Mouse (Mus musculus): ENCODE data around the gene Cdk5rap1. TPM values are rescaled to one million over a fixed set of nuclear protein-coding genes. Genes with fewer than 3 reads are reported as not detected.

Cdk5rap1 gene
- 6.5 and 7.6 TPM in 2 replicates for total RNA-seq (2023)

GRCm38 (mm10) chr2:154372842-154373500 is at the start of gene Cdk5rap1:
Gene Cdk5rap1, minus strand, starts transcription at chr2:154373010.

DNA sequence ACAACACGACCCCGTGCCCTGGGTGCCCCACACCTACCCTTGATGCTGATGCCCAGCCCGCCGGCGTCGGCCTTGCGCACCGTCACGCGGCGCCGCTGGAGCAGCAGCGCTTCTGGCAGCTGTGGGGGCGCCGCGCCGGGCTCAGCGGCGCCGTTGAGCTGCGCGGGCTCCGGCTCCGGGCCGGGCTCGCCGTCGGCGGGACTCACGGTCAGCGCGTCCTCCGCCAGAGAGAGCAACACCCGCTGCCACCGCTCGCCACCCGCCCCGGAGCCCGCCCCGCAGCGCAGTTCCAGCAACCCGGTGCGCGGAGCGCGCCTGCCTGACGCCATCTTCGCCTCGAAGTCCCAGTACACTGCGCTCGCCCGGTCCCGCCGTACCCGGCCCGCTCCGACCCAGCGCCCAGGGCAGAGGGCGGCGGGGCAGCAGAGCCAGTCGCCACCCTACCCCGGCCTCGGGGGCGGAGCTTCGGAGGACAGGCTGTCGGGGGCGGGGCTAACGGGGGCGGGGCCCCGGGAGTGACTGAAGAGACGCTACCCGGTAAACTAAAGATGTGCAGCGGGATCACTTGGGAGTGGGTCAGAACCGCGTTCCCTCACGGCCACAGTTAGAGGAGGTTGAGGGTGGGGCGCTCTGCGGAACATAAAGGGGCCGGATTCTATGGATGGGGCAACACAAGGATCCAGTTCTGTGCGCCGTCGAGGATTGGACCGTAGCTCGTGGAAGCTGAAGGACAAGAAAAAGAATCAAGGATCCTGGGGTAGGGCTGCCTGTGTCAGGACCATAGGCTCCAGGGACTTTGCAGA is 35.0 kb upstream of the Cdk5rap1 start, which contains the start of gene Snta1:
Gene Snta1 (minus strand): TSS at position 457 of the 803 bp plus-strand sequence.

DNA sequence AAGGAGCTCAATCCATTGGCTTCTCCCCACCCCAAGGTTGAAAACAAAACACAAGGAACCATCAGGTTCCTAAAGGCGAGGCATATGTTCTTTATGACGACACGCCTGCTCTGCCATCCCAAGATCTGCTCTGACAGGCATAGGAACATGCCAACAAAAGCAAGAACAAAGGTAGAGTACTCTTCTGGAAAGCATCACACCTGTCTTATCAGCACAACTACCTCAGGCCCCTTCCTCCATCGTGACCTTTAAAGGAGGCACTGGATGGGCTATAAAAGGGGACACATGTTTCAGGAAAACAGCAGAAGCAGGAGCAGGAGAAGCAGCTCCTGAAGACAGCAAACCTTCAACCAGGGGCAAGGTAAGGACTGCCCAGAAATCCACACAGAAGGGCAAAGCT is 65.9 kb downstream of the Cdk5rap1 start, which contains the start of gene Bpifb9b:
Gene Bpifb9b (plus strand): TSS at position 301 of the 400 bp plus-strand sequence.

Other genes with a start within 250 kb of the Cdk5rap1 start
- gene Bpifa3, start 242.7 kb downstream of the Cdk5rap1 start, total RNA-seq (2023) = not detected in 2 replicates
- not detected in 2 replicates for gene Bpifa1, start 230.1 kb downstream of the Cdk5rap1 start, total RNA-seq (2023)
- not detected in 2 replicates for gene Bpifa5, start 210.4 kb downstream of the Cdk5rap1 start, total RNA-seq (2023)
- gene Bpifb1, start 182.2 kb downstream of the Cdk5rap1 start, total RNA-seq (2023) = not detected in 2 replicates
- gene Bpifb5, start 149.3 kb downstream of the Cdk5rap1 start, total RNA-seq (2023) = not detected in 2 replicates
- gene Bpifb9a, start 115.2 kb downstream of the Cdk5rap1 start, total RNA-seq (2023) = not detected in 2 replicates
- gene Bpifb9b, start 65.8 kb downstream of the Cdk5rap1 start, total RNA-seq (2023) = not detected in 2 replicates
- gene Snta1, start 35.1 kb upstream of the Cdk5rap1 start, total RNA-seq (2023) = 0.98 and 1.4 TPM in 2 replicates
- gene Cbfa2t2, start 63.5 kb upstream of the Cdk5rap1 start, total RNA-seq (2023) = 18.3 and 30.7 TPM in 2 replicates
- 0.76 TPM in 1 of 2 replicates, not detected in the other for gene 1700003F12Rik, start 174.1 kb upstream of the Cdk5rap1 start, total RNA-seq (2023)
- gene Actl10, start 178.8 kb upstream of the Cdk5rap1 start, total RNA-seq (2023) = 0.32 TPM in 1 of 2 replicates, not detected in the other
- gene Necab3, start 185.9 kb upstream of the Cdk5rap1 start, total RNA-seq (2023) = 1.1 and 2.1 TPM in 2 replicates
- gene E2f1, start 196.9 kb upstream of the Cdk5rap1 start, total RNA-seq (2023) = 14.2 and 18.8 TPM in 2 replicates
- 13.9 and 14.9 TPM in 2 replicates for gene Pxmp4, start 230.7 kb upstream of the Cdk5rap1 start, total RNA-seq (2023)
- gene Zfp341, start 240.3 kb upstream of the Cdk5rap1 start, total RNA-seq (2023) = 2.7 and 3.6 TPM in 2 replicates
- gene 4930519P11Rik, start 240.4 kb upstream of the Cdk5rap1 start, total RNA-seq (2023) = 0.91 TPM in 1 of 2 replicates, not detected in the other